Mouse (Mus musculus) ES-Bruce4 (cell line): ENCODE measurements around the gene Arhgef17. TPM values are rescaled to one million over a fixed set of nuclear protein-coding genes. Genes with fewer than 3 reads are reported as not detected.

Experiments
- H3K27ac ChIP-seq: 2 replicates; pipeline ENCODE4 v1.5.1; 2012; ENCODE audit warnings: low read length, inconsistent platforms; ENCODE audit not compliant: insufficient read depth
- H3K27me3 ChIP-seq: 2 replicates; pipeline ENCODE4 v1.6.1; 2012; ENCODE audit warnings: mild to moderate bottlenecking, low read length, inconsistent platforms; ENCODE audit not compliant: control insufficient read depth, poor library complexity, insufficient read depth, severe bottlenecking
- H3K36me3 ChIP-seq: 2 replicates; pipeline ENCODE4 v1.6.1; 2012; ENCODE audit warnings: inconsistent platforms, mild to moderate bottlenecking, low read length, moderate library complexity; ENCODE audit not compliant: control insufficient read depth, poor library complexity, insufficient read depth, severe bottlenecking
- H3K4me1 ChIP-seq: one replicate; pipeline ENCODE4 v1.8.1; 2011; ENCODE audit warnings: low read length; ENCODE audit not compliant: control insufficient read depth, insufficient read depth
- H3K4me3 ChIP-seq: 2 replicates; pipeline ENCODE4 v1.5.1; 2011; ENCODE audit warnings: low read depth, mild to moderate bottlenecking, low read length
- H3K9ac ChIP-seq: 2 replicates; pipeline ENCODE4 v1.6.1; 2012; ENCODE audit warnings: low read depth, mild to moderate bottlenecking, inconsistent platforms; ENCODE audit not compliant: poor library complexity, severe bottlenecking
- H3K9me3 ChIP-seq: replicated peaks from 2 replicates; pipeline ENCODE4 v1.6.1; 2012; ENCODE audit warnings: mild to moderate bottlenecking, low read length, inconsistent platforms; ENCODE audit not compliant: control insufficient read depth, poor library complexity, insufficient read depth, severe bottlenecking
- CTCF ChIP-seq: IDR thresholded peaks from one replicate; pipeline ENCODE4 v1.8.1; 2011; ENCODE audit warnings: low read depth, low read length
- EP300 ChIP-seq: IDR thresholded peaks from 2 replicates; pipeline ENCODE4 v1.6.1; 2011; ENCODE audit warnings: low read depth, low read length; ENCODE audit not compliant: insufficient read depth
- POLR2A ChIP-seq: IDR thresholded peaks from one replicate; pipeline ENCODE4 v1.8.1; 2011; ENCODE audit warnings: low read length; ENCODE audit not compliant: insufficient read depth
- polyA plus RNA-seq: library from polyadenylated mRNA; stranded (reverse); fragments of >200 nt; gene quantifications from 2 replicates; pipeline ENCODE4 v1.2.4, GENCODE M21; 2011; ENCODE audit warnings: low read depth; ENCODE audit not compliant: missing spikeins, insufficient read depth, insufficient read length

The Arhgef17 gene
- polyA plus RNA-seq, 1 experiment, result 21.0 TPM

- no peaks in the 10 kb centered on the region for H3K27me3 ChIP-seq
Observed at GRCm38 (mm10) chr7:100963381-100963780, 31.5 kb upstream of the Arhgef17 start.

GRCm38 (mm10) chr7:100961146-100961545, 29.2 kb upstream of the Arhgef17 start:
- Histone ChIP-seq H3K27me3 (no peaks in the 10 kb centered on the region), H3K4me1 (no peaks in the 10 kb centered on the region), H3K4me3 (no peak overlapping the region), H3K9me3 (no peaks in the 10 kb centered on the region), H3K27ac (no peak overlapping the region), H3K36me3 (no peaks in the 10 kb centered on the region), H3K9ac (no peak overlapping the region)
- TF ChIP-seq CTCF (no peak), POLR2A (no peak), EP300 (no peak)

More at GRCm38 (mm10) chr7:100963381-100963780, 31.5 kb upstream of the Arhgef17 start:
- Histone ChIP-seq H3K4me1 (no peaks in the 10 kb centered on the region), H3K9me3 (no peaks in the 10 kb centered on the region), H3K9ac (no peak overlapping the region), H3K36me3 (no peaks in the 10 kb centered on the region), H3K27ac (no peak overlapping the region), H3K4me3 (no peak overlapping the region)
- TF ChIP-seq EP300 (no peak), POLR2A (no peak), CTCF (no peak)

GRCm38 (mm10) chr7:100960462-100960861, 28.6 kb upstream of the Arhgef17 start:
- Histone ChIP-seq H3K9me3 (no peaks in the 10 kb centered on the region), H3K4me3 (no peak overlapping the region), H3K9ac (no peak overlapping the region), H3K36me3 (no peaks in the 10 kb centered on the region), H3K4me1 (no peaks in the 10 kb centered on the region), H3K27me3 (no peaks in the 10 kb centered on the region), H3K27ac (no peak overlapping the region)
- TF ChIP-seq CTCF (no peak), EP300 (no peak), POLR2A (no peak)

- no peak overlapping the region for H3K9ac ChIP-seq
- H3K27ac ChIP-seq, result no peak overlapping the region
- no peaks in the 10 kb centered on the region for H3K4me1 ChIP-seq
- H3K9me3 ChIP-seq, result no peaks in the 10 kb centered on the region
- H3K36me3 ChIP-seq, result no peaks in the 10 kb centered on the region
- H3K27me3 ChIP-seq, result no peaks in the 10 kb centered on the region
- no peak overlapping the region for H3K4me3 ChIP-seq
- peak; percentile 29 for TF ChIP-seq CTCF
- TF ChIP-seq EP300, result no peak
Observed at GRCm38 (mm10) chr7:100958426-100958825, 26.5 kb upstream of the Arhgef17 start.

GRCm38 (mm10) chr7:100952686-100953085, 20.8 kb upstream of the Arhgef17 start:
- no peaks in the 10 kb centered on the region for H3K4me1 ChIP-seq
- H3K9ac ChIP-seq, result no peak overlapping the region
- no peaks in the 10 kb centered on the region for H3K27me3 ChIP-seq
- H3K27ac ChIP-seq, result no peak overlapping the region
- no peak overlapping the region for H3K4me3 ChIP-seq
- no peak for TF ChIP-seq EP300
- TF ChIP-seq POLR2A, result no peak
- TF ChIP-seq CTCF, result no peak
- no peaks in the 10 kb centered on the region for H3K36me3 ChIP-seq
- no peaks in the 10 kb centered on the region for H3K9me3 ChIP-seq

- H3K4me3 ChIP-seq, result no peak overlapping the region
- H3K27ac ChIP-seq, result no peak overlapping the region
- no peaks in the 10 kb centered on the region for H3K4me1 ChIP-seq
Observed at GRCm38 (mm10) chr7:100951903-100952302, 20.0 kb upstream of the Arhgef17 start.

More at GRCm38 (mm10) chr7:100951903-100952302, 20.0 kb upstream of the Arhgef17 start:
- Histone ChIP-seq H3K9ac (no peak overlapping the region), H3K9me3 (no peaks in the 10 kb centered on the region), H3K36me3 (no peaks in the 10 kb centered on the region), H3K27me3 (no peaks in the 10 kb centered on the region)
- TF ChIP-seq POLR2A (no peak), CTCF (no peak), EP300 (no peak)
